Mouse (Mus musculus): Measurements from ENCODE around the gene Klf15.
A peak's percentile ranks its signal among the peaks of the same experiment; 100 is the strongest.

Gene Klf15

DNA sequence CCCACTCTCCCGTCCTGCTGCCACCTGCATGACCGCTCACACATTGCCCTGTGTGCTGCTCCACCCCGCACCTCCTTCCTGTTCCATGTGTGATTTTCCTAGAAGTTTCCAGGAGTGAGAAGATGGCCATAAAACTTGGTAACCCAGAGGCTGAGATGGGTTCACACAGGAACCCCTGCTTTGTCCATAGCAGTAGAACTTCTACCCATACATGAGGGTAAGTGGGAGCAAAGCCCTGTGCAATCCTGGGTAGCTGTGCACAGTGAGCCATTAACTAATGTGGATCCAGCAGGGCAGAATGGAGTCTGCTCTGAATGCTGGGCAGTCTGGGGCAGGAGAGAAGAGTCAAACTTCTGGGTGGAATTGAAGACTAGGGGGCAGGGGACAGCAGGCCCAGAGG is 32.2 kb downstream of the Klf15 start:
- no peak for DNase-seq

DNA sequence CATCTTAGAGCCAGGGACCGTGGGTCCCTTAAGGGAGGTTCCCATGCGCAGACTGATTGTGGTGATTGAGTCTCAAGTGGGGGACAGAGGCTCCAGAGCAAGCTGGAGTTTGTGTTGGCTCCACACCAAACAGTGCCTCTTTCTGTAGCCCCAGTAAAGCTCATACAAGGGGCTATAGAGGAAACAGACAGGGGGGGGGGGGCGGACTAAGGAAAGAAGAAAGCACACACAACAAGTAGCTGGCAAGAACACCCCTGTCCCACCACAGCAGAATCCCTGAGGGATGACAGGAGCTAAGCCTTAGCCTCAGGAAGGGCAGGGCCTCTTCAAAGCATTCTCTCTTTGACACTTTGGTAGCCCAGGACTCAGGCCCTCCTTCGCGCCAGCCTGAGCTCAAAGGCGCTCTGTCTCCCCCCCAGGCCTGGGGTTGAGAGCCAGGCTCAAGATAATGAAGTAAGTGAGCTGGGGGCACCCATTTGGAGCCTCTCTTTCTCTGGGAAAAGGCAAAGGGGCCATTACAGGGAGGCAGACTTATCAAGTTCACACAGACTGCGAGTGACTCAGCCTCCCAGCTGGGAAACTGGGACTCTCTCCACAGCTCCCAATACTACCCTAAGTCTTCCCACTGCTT is 33.0 kb downstream of the Klf15 start:
- DNase-seq = no peak

DNA sequence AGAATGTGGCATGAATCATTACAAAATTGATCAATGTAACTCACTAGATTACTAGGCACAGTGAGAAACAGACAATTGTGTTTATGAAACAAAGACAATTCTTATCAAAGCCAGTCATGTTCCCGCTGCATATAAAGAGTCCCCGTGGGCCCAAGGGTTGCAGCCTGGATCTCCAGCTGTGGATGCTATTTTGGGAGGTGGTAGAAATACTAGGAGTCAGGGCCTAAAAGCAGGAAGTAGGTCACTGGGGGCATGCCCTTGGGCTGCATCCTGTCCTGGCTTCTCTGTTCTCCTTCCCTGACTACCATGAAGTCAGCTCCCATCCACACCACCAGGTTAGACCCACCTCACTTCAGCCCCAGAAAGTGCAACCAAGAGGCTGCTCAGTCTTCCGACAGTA is 33.8 kb downstream of the Klf15 start:
- DNase-seq = no peak

- no peak for DNase-seq
Observed at GRCm38 (mm10) chr6:90499509-90499908, 37.1 kb downstream of the Klf15 start.

DNA sequence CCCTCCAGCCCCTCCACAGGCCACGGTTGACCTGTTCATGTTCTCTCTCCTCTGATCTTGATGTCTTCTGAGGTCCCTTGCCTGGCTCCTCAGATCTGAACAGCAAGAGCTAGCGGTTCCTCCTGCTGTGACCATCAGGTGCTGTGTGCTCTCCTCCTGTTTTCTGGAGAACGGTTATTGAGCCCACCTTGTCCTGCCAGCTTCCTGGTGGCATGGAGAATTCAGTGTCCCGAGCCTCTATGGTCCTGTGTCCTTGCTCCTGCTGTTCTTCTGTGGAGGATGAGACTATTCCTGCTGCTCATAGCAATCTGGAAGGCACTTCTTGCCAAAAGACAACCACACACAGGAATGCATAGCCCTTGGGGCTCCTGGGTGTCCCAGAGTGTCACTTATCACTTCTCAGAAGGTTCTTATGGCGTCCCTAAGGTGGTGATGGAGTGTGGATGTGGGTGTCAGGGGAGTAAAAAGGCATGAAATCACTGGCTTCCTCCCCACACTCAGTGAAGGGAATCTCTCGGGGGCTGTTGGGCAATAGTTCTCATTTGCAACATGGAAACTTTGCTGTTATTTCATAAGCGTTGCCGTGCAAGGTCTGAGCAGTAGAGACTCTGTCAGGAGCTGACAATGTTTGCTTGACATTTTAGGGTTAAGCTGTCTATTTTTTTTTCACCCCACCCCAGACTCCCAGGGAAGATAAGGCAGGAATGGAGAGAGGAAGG is 39.0 kb downstream of the Klf15 start:
- peak in 1 of 2 experiments; percentile 28 for DNase-seq

DNA sequence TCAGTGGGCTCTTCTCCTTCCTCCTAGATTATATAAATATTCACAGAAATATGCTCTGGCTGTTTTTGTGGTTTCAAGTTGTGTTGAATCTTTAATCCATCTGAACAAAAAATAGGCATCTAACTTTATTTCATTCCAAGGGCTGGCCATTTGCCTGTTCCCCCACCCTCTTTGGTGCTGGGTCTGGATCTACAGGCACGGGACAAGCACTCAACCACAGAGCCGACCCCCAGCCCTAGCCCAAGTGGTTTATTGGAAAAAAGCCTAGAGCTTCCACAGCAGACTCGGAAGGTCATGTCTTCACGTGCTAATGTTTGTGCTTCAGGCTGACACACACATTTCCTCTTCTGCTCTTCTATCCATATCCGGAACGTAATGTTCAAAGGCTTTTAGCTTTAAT is 43.5 kb downstream of the Klf15 start:
- DNase-seq = no peak

DNA sequence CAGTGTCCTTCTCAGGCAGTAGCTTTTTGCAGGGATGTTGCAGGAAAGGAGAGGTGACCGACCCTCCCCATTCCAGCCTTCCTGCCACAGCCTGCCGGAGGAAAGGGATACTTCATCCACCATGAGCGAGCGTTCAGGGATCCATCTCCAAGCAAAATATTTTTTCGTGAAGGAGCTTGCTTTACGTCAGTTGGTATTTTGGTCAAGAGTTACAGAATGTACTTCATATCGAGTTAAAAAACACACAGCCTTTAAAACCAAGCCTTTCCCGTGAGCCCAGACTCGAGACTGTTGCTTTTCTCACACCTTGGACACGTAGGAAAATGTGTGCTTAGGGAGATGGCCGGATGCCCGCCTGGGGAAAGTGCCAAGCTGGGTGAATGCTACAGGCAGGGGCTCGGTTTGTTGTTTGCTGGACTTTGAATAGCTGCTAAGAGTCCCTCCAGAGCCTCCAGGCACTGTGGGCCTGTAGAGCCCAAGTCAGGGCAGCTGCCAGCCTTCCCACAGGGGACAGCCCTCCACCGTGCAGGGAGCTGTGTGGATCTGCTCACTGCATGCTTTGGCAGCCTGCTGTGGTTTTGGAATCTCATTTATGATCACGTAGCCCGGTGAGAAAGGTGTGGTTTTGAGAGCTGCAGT is 44.4 kb downstream of the Klf15 start:
- peak; percentile 88 to 89 for DNase-seq

- no peak for DNase-seq
Observed at GRCm38 (mm10) chr6:90507443-90507842, 45.1 kb downstream of the Klf15 start.

- peak; percentile 30 for DNase-seq
Observed at GRCm38 (mm10) chr6:90508197-90508624, 45.8 kb downstream of the Klf15 start.

DNA sequence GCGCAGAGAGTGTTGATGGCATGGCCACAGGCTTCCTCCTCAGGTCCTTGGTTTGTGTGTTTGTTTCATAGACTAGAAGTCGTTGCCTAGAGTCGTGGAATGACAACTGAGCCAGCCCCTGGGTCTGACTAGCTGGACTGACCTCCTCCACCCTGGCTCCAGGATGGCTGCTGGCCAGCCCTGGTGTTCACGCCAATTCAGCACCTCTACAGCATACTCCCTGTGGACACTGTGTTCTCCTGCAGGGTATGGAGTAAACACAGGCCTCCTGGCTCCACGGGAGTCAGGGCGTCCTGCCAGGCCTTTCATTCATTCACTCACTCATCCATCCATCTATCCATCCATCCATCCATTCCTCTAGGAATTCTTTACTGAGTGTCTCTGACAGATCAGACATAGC is 46.7 kb downstream of the Klf15 start:
- DNase-seq = peak; percentile 38 to 46

- no peak for DNase-seq
Observed at GRCm38 (mm10) chr6:90512416-90512815, 50.0 kb downstream of the Klf15 start.

DNA sequence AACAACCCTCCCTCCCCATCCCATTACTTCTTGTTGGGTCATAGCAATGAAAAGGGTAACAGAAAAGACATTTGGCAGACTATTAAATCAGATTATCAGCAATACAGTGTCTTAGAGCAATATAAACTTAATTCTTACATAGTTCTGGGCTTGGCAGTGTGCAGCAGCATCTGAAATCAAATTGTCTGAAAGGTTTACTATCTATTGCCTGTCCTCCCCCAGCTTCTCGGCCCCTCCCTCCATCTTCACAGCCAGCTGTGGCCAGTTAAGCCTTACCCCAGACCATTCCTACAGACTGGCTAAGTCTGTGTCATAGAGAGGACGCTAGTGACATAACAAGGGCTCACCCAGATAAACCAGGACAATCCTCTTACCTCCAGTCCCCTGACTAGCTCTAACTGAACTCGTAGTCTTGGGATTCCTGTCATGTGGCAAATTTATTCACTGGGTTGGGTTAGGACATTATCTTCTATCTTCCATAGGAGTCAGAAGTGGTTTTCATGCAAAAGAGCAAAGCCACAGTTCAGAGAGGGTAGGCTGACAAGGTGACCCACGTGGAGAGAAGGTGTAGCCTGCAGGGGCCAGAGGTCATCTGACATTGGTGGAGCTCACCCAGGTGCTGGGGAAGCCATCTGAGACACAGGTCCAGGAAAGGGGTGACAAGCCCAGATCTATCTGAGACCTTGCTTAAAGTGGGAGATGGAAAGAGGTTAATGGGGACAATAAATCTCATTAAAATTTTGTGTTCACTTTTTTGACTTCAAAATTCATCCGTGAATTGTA is 50.9 kb downstream of the Klf15 start:
- no peak for DNase-seq

GRCm38 (mm10) chr6:90514369-90514768 is 52.0 kb downstream of the Klf15 start:
- DNase-seq = no peak

- peak; percentile 95 to 97 for DNase-seq
Observed at GRCm38 (mm10) chr6:90514883-90515405, 52.6 kb downstream of the Klf15 start.

DNA sequence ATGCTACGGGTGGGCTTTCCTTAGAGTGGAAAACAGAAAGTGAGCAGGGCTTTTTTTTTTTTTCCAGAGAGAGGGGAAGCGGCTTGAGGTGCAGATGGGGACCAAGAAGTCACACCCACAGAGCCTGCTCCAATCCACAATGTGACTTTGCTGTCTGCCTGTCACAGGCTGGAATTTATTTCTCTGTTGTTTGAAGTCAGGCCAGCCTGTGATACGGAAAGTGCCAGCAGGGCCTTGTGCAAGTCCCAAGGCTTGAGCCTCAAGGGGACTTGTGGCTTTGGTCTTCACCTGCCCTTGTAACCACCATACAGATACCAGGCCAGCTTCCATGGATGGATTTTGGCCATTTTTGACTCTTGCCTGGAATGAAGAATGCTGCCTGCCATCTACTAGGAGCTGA is 56.5 kb downstream of the Klf15 start:
- no peak for DNase-seq

DNA sequence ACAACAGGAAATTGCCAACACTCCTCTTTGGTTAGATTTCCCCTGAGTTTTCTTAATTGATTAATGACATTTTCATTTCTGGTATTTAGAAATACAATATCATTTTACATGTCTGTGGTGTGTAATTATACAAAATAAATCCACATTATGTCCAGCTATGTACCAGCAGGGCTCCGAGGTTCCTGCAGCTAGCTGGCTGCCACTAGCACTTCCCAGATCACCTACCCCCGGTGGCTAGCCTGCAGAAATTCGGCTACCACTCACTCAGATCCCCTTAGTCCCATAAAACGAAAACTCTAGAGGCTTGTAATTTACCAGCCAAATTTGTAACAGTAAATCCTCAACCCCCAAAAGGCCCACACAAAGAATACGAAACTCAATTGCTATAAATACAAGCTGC is 57.0 kb downstream of the Klf15 start:
- DNase-seq = no peak
